Mouse (Mus musculus) megakaryocyte, embryonic 14.5 days (primary cell): Measurements from ENCODE around the gene Usp29.

ENCODE experiments used
- FLI1 ChIP-seq: IDR thresholded peaks from 2 replicates; pipeline ENCODE4 v1.6.1; 2012; ENCODE audit warnings: low read length, inconsistent platforms, mixed read lengths
- GATA1 ChIP-seq: IDR thresholded peaks from 3 replicates; pipeline ENCODE4 v1.6.1; 2012; ENCODE audit warnings: mixed read lengths, low read length, inconsistent platforms, borderline replicate concordance

- TF ChIP-seq GATA1 (no peak), FLI1 (no peak)
Observed at GRCm38 (mm10) chr7:6889871-6890270, 159.5 kb downstream of the Usp29 start.
